In genomic region chr9:32186489-32186888, GRCm38 (mm10) we compare ENCODE assay signal across 10 mouse cellular contexts.
A peak's percentile ranks its signal among the peaks of the same experiment; 100 is the strongest.
DNase-seq lines count a peak whose midpoint lies in the region; ATAC-seq and TF ChIP-seq lines count a peak whose summit lies in the region.
"Had no signal": no experiment of that assay in that cellular context is flagged by ENCODE, and none has a peak within 500 bp of the region (broad histone marks: within the 10 kb centered on the region; RNA-seq: fewer than 3 reads in every experiment).

No protein-coding gene starts in this region.

- H3K9ac ChIP-seq in heart, adult 2 months (ENCODE audit: low read depth, low read length), result no peak overlapping the region
- H3K9ac ChIP-seq: forebrain, embryonic 12.5 days; stomach, embryonic 15.5 days had no signal

- 97% methylated on average over 2 of the region's 2 CpGs for WGBS in heart, adult 2 months
- WGBS in cerebellum, adult 2 months, result 99% methylated on average over 2 of the region's 2 CpGs

- no peaks in the 10 kb centered on the region for H3K36me3 ChIP-seq in heart, adult 2 months (ENCODE audit: control insufficient read depth, insufficient read depth, low read length)

- intact Hi-C loops in heart, adult 2 months (cut with DNase I), result no loop called here

- no peak for DNase-seq in heart, adult 2 months
- no peak for DNase-seq in heart, adult 9 months (ENCODE audit: low spot score in 2 of 2)
- DNase-seq in thymus, postnatal 25 days, result peak; percentile 6
- DNase-seq in thymus, adult 18-20 months, result no peak
- DNase-seq in yolk sac, embryonic 10.5 days (ENCODE audit: low spot score), result no peak
- DNase-seq in adipocyte (ENCODE audit: low spot score), result no peak
- no peak for DNase-seq in cerebellum, adult 2 months

- H3K27me3 ChIP-seq in heart, adult 2 months (ENCODE audit: control insufficient read depth, insufficient read depth, low read length), result no peaks in the 10 kb centered on the region
- H3K27me3 ChIP-seq in cerebellum, adult 2 months (ENCODE audit: control insufficient read depth, insufficient read depth, low read length), result no peaks in the 10 kb centered on the region
- H3K27me3 ChIP-seq: forebrain, embryonic 12.5 days; stomach, embryonic 15.5 days had no signal

- H3K27ac ChIP-seq in heart, adult 2 months, result no peak overlapping the region
- no peak overlapping the region for H3K27ac ChIP-seq in cerebellum, adult 2 months (ENCODE audit: insufficient read depth, low read length)
- H3K27ac ChIP-seq: forebrain, embryonic 12.5 days; stomach, embryonic 15.5 days had no signal

- no peak overlapping the region for H3K4me3 ChIP-seq in heart, adult 2 months
- no peak overlapping the region for H3K4me3 ChIP-seq in cerebellum, adult 2 months (replicated peaks; ENCODE audit: insufficient read depth, low read depth, low read length)
- H3K4me3 ChIP-seq: forebrain, embryonic 12.5 days; stomach, embryonic 15.5 days had no signal

- no peaks in the 10 kb centered on the region for H3K79me2 ChIP-seq in heart, adult 2 months (replicated peaks; ENCODE audit: control insufficient read depth, insufficient read depth, low read length)

- ATAC-seq in granulocyte monocyte progenitor cell, adult 5-6 weeks (replicated peaks; ENCODE audit: poor library complexity, severe bottlenecking), result peak; percentile 81

- TF ChIP-seq POLR2A in heart, adult 2 months (IDR thresholded peaks at IDR 0.05; ENCODE audit: insufficient read depth, low read depth, low read length), result no peak
- no peak for TF ChIP-seq POLR2A in cerebellum, adult 2 months (IDR thresholded peaks at IDR 0.05; ENCODE audit: borderline replicate concordance, insufficient read depth, low read length)

- peak; percentile 56 for TF ChIP-seq CTCF in heart, adult 2 months (IDR thresholded peaks at IDR 0.05)
- TF ChIP-seq CTCF in cerebellum, adult 2 months (IDR thresholded peaks at IDR 0.05; ENCODE audit: borderline replicate concordance, insufficient read depth, low read depth, low read length), result no peak

- TF ChIP-seq EP300 in heart, adult 2 months (IDR thresholded peaks at IDR 0.05; ENCODE audit: insufficient read depth, low read depth, low read length), result no peak

- no peaks in the 10 kb centered on the region for H3K4me1 ChIP-seq in heart, adult 2 months (ENCODE audit: control insufficient read depth, insufficient read depth, low read length)
- no peaks in the 10 kb centered on the region for H3K4me1 ChIP-seq in cerebellum, adult 2 months (ENCODE audit: control insufficient read depth, insufficient read depth, low read length)
- H3K4me1 ChIP-seq: forebrain, embryonic 12.5 days; stomach, embryonic 15.5 days had no signal
